Mouse (Mus musculus): Measurements from ENCODE around the gene F13a1.

F13a1 gene

DNA sequence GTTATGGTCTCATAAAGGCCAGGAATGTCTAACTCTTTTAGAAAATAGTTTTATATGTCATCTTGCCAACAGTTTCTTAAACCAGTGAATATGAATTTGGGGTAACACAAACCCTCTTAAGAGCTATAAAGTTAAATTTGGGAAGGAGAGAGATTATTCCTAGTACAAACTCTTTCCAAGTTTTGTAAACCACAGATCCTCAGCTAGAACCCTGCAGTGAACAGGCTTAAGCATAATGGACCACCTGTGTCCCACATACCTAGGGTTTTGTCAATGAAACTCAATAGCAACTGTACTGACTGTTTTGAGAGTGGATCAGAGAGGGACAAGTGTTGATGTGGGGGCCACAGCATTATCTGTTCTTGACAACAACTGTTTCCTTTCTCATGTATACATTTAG, 96.4 kb downstream of the F13a1 start:
- ATAC-seq (ENCODE audit: low TSS enrichment), result no peak

DNA sequence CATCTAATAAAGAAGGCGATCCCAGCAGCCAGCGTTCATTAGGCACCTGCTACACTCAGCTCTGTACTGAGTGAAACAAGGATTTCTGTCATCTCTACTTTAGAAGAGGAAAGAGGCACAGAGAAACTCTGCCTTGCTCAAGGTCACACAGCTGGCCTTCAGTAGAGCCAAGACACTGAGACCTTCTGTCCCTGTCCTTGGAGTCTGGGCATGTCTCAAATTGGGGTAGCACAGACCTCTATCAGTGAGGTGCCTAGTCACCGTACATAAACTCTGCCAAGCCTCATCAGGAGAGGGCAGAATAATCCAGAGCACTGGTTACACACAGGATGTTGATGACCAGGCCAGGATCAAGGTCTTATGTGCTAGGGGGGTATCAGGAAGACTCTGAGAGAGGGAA, 108.2 kb downstream of the F13a1 start:
- ATAC-seq (ENCODE audit: low TSS enrichment), result peak; percentile 20; the same call in 1 of the 2 replicates

DNA sequence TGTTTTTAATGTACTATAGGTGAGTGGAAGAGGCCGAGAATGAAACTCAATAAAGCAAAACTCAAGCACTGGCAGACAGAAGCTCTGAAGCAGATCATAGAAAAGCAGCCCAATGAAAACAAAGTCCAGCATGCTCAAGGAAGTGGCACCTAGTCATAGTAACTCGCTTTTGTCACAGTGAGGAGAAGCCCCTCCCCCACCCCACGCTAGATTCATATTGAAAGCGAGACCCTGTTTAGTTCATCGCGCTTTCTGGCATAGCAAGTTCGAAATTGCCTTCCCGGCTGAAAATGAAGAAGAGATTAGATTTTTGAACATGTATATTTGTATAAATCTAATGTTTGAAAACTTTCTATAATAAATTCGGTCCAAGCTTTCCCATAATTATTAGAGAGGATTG, 118.0 kb downstream of the F13a1 start:
- no peak for ATAC-seq (ENCODE audit: low TSS enrichment)

DNA sequence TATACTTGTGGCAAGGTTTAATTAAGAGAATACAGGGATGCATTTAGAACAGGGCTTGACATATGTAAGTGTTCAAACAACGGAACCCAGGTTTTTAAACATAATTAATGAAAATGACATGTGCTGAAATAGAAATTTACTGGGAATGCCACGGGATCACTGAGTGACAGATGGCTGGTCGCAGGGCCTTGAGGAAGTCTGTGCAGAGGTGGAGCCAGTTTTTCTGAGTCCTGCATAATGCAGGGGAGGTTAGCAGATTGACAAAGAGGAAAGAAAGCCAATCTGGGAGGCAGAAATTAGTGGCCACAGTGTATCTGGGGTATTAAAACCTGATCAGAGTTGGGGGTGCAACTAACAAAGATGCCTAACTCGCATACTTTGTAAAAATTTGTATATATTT, 130.3 kb downstream of the F13a1 start:
- no peak for ATAC-seq (ENCODE audit: low TSS enrichment)

DNA sequence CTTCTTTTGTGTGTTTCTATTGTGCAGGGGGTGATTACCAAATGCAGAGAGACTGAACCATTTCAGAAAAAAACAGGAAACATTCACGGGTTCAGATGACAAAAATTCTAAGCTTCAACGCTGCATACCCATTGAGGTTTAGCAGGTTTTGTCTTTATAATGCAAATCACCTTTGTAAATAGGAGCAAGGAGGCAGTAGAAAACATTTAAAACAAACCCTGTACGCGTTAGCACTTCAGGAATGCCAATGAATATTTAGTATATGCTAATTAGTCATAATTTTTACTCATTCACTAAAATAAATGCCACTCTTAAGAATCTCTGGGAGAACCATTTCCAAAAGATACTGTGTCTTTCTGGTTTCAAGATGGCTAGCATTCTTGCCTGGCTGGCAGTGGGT, 146.2 kb downstream of the F13a1 start:
- ATAC-seq (ENCODE audit: low TSS enrichment), result no peak

DNA sequence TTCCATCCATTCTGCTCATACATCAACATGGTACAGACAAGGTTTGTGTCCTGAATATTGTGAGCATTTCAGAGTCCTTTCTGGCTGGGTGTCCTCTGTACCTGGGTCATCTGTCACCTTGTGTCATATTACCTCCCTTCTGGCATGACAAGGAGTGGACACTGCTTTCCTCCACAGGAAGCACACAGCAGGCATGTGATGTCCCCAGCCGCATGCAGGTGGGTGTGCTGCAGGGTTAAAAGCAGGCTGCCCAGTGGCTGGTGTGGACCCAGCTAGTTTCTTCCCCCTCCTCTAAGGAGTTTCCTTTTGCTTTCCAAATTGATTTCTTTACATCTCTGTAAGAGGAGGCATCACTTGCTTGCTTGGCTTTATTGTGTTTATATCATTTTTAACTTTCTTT, 146.6 kb downstream of the F13a1 start:
- ATAC-seq (ENCODE audit: low TSS enrichment), result no peak

DNA sequence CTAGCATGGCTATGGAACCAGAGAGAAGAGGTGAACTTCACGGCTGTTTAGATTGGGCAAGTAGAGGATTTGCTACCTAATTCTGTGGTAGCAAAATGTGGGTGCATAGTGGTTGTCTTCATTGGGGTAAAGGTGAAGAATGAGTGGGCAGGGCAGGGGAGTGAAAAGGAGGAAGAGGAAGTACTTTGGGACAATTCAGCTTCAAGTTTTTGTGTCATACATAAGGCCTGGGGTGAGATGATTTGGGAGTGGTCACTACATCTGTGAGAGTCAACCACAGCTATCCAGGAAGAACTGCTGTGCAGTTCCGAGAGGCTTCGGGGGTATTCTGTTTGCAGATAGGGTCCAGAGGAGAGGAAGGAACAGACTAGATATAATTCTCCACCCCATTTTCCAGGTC, 148.4 kb downstream of the F13a1 start:
- ATAC-seq (ENCODE audit: low TSS enrichment), result no peak

DNA sequence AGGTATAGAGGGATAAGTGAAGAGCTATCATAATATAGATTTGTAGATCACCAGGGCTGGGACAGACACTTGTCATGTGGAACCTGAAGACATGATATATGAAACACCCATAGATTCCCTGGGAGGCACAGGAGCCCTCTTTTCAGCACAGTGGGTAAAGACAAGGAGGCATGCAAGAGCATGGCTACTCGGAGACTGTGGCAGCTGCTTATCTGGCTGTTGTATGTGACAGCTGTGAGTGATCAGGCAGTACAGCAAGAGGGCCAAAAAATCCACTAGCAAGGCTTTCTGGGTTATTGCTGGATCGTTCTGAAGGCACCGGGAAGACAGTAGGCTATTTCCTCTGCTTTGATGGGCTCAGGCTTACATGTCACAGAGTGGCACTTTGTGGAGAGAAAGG, 149.0 kb downstream of the F13a1 start:
- no peak for ATAC-seq (ENCODE audit: low TSS enrichment)

DNA sequence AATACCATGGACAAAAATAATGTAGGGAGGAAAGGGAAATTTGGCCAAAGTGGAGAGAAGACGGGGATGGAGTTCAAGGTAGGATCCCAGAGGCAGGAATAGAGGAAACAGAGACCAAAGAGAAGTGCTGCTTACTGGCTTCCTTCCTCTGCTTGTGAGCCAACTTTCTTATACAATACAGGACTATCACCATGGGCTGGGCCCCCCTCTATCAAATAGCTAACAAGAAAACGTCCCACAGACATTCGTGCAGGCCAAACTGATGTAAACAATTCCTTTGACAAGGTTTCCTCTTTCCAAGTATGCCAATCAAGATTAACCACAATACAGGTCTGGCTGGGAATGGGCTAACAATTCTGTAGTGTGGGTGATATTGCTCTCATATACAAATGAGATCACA, 154.0 kb downstream of the F13a1 start:
- no peak for ATAC-seq (ENCODE audit: low TSS enrichment)

DNA sequence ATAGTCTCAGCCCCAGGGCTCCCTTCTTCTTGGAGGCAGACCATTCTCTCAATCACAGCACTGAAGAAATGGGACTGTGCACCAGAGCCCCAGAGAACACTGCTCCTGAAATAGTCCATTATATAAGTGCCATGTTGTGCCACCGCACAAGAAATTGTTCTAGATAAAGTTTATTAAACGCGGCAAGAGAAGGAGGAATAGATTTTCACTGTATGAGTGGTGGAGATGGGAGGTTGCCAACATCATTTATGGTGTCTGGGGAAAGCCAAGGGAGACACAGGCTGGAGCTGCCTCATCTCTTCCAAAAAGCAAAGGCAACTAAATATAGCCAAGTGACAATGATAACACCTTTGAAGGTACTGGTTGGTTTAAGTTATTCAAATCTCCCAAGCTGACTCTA, 156.3 kb downstream of the F13a1 start:
- ATAC-seq (ENCODE audit: low TSS enrichment), result peak; percentile 66

DNA sequence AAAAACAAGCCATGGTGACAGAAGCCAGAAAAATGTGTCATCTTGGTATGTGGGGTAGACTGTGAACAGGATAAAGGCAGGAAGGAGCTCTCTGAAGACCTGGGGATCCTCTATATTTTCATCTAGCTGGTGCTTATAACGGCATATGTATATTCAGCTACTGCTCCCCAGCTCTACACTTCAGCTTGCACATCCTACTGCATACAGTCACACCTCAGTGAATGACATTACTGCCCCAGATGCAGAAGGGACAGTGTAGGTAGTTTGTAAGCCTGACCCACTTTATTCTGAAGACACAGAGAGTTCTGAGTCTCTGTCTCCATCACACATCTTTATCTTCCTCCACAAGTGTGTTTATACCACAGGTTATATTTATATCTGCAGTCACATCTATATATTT, 157.8 kb downstream of the F13a1 start:
- ATAC-seq (ENCODE audit: low TSS enrichment), result peak; percentile 75

DNA sequence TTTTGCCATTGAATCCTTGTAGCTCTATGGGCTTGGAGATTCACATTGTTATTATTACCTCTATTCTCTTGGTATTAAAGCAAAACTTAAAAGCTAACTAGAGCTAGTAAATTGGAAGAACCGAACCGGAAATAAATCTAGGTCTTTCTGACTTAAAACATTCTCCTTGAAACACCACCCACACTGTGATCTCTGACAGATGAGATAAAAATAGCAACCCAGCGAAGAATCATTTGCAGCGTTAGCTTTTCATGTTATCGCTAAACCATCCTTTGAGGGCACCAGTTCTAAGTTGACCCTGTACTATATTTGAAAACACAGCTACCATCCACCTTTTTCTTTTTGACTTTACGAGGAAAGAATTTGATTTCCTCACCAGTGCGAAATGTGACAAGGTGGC, 164.1 kb downstream of the F13a1 start:
- ATAC-seq (ENCODE audit: low TSS enrichment), result no peak

DNA sequence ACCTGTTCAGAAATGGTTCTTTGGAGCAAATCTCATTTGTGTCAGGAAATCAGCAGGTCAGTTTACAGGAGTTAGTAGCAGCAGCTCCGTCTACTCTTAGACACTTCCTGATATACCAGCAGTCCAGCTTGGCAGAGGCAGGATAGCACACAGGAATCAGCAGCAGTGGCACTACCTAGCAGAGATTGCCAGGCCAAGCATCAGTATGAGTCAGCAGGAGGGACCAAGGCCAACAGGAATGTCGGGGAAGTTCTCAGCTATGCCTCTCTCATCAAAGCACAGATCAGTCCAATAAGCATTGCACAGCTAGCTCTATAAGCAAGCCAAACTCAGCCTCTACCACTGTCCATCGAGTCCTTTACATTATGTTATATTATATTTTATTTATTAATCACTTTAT, 210.9 kb downstream of the F13a1 start:
- no peak for ATAC-seq (ENCODE audit: low TSS enrichment)

All from frontal cortex, adult (tissue).